Mouse (Mus musculus) cerebellum, adult 18-20 months (tissue): ENCODE measurements around the gene Gm3383.
"Not testable (repeated sequence)": the region's sequence is repeated elsewhere in the genome, so short reads cannot be mapped to it uniquely, and the experiment has no call there.

Experiments used
- DNase-seq, 2 experiments: peaks; one replicate each; pipeline ENCODE4 v3.0.0; 2021

Gm3383 gene

DNA sequence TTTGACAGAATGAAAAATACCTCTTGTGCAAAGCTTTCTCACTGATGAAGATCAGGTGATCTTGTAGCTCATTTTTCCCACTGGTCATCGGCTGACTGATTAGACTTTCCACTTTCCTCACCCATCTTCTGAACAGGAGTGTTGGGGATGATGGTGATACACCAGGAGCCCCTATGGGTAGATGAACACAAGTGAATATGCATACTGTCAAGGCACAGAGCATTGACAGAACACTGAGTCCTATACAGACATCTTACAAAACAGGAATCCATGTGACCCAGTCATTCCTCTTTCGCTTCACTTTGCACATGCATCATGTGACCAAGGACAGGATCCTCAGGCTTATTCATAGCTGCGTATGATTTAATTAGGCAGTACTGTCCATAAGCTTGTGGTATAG is at the start of gene Gm3383:
Gene Gm3383 (minus strand): TSS at position 101 of the 400 bp plus-strand sequence.
- DNase-seq: not testable (repeated sequence)

DNA sequence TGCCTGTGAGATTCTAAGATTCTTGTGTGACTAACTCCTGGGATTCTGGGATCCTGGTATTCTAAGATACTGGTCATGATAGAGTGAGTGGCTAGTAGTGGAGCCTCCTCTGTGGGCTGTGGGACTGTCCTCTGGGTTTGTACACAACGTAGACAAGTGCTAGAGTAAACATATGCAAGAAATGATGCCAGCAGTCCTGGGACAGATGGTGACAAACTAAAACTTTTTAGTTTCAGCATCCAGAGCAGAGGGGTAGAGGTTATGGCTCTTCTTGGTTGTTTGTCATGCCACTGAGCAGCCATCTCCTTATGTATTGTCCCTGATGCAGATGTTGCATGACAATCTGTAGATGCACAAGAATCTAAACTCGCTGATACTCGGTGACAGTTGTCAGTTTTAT is 48.1 kb upstream of the Gm3383 start:
- not testable (repeated sequence) for DNase-seq

DNA sequence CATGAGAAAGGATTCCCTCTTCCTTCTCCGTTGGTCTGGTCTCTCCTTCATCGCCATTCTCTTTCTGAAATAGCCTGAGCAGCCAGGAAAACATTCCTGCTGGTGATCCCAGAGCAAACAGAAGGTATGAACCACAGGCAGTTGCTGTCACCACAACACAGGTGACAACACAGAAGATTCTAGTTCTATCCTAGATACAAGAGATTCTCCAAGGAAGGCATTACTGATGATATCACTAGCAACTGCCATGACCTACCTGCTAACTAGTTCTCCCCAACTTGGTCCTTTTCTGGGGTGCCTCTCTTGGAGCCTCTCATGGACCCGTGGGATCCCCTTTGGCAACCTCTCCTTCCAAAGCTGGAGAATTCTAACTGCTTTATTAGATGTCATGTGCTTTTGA is 22.4 kb upstream of the Gm3383 start, which contains the start of gene Gm3424:
Gene Gm3424 (minus strand): TSS at position 101 of the 400 bp plus-strand sequence.
- DNase-seq: not testable (repeated sequence)

DNA sequence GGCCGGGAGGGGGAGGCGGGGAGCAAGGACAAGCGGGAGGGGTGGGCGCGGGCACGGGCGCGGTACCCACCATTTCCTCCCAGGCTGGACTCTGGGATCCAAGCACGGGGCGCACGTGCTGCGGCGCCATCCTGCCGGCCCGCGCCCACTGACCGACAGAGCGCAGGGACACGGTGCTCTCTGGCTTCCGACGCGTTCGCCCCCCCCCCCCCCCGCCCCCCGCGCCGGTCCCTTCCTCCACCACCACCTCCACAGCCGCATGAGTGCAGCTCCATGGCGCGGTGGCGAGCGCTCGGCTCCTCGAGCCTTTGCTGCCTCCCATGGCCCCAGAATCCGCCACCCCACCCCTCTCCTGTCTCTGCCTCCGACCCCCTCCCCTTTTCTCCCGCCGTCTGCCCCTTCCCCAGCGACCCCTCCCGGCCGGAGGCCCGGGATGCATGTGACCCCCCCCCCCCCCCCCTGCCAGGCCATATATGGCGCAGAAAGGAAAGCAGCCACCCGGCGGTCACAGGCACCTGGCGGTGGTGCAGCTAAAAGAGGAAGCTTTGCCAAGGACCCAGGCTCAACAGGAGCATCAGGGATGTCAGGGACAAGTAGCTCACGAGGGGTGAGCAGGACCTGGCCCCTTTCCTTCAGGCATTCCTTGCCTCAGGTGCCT is 5.0 kb upstream of the Gm3383 start:
- not testable (repeated sequence) for DNase-seq

DNA sequence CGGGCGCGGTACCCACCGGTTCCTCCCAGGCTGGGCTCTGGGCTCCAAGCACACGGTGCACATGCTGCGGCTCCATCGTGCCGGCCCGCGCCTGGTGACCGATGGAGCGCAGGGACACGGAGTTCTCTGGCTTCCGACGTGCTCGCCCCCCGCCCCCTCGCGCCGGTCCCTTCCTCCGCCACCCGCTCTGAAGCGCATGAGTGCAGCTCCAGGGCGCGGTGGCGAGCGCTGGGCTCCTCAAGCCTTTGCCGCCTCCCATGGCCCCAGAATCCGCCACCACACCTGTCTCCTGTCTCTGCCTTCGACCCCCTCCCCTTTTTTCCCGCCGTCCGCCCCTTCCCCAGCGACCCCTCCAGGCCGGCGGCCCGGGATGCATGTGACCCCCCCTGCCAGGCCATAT is 66.3 kb downstream of the Gm3383 start, which contains the start of gene Gm3373:
Gene Gm3373 (minus strand): TSS at position 101 of the 400 bp plus-strand sequence.
- DNase-seq: not testable (repeated sequence)

DNA sequence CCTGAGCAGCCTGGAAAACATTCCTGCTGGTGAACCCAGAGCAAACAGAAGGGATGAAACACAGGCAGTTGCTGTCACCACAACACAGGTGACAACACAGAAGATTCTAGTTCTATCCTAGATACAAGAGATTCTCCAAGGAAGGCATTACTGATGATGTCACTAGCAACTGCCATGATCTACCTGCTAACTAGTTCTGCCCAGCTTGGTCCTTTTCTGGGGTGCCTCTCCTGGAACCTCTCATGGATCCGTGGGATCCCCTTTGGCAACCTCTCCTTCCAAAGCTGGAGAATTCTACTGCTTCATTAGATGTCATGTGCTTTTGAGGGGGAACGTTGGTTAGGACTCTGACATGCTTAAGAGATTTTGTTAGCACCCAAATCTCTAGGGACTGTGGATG is 120.4 kb downstream of the Gm3383 start, which contains the start of gene Gm9603:
Gene Gm9603 (minus strand): TSS at position 101 of the 400 bp plus-strand sequence.
- DNase-seq: not testable (repeated sequence)

DNA sequence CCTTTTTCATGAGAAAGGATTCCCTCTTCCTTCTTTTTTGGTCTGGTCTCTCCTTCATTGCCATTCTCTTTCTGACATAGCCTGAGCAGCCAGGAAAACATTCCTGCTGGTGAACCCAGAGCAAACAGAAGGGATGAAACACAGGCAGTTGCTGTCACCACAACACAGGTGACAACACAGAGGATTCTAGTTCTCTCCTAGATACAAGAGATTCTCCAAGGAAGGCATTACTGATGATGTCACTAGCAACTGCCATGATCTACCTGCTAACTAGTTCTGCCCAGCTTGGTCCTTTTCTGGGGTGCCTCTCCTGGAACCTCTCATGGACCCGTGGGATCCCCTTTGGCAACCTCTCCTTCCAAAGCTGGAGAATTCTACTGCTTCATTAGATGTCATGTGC is 174.9 kb downstream of the Gm3383 start, which contains the start of gene Gm8265:
Gene Gm8265 (minus strand): TSS at position 101 of the 400 bp plus-strand sequence.
- DNase-seq: not testable (repeated sequence)
